8 mouse cellular contexts compared by ENCODE assay signal in genomic region chr11:43493815-43494409, GRCm38 (mm10). TPM values are rescaled to one million over a fixed set of nuclear protein-coding genes. Genes with fewer than 3 reads are reported as not detected.
DNase-seq lines count a peak whose midpoint lies in the region; ATAC-seq and TF ChIP-seq lines count a peak whose summit lies in the region.

No protein-coding gene starts in this region.

- peaks cover 4% of the 10 kb centered on the region for H3K9me3 ChIP-seq in CH12.LX (replicated peaks; ENCODE audit: low read length)
- H3K9me3 ChIP-seq in forebrain, embryonic 10.5 days = peaks cover 6% of the 10 kb centered on the region; the same call in 1 of the 2 replicates
- H3K9me3 ChIP-seq in heart, embryonic 15.5 days (replicated peaks) = no peaks in the 10 kb centered on the region
- no peaks in the 10 kb centered on the region for H3K9me3 ChIP-seq in liver, embryonic 14.5 days (ENCODE audit: control insufficient read depth, low read length)
- H3K9me3 ChIP-seq in neural tube, embryonic 13.5 days = peaks cover 7% of the 10 kb centered on the region; the same call in 1 of the 2 replicates

- TF ChIP-seq EP300 in CH12.LX (IDR thresholded peaks at IDR 0.05; ENCODE audit: low read length) = no peak
- no peak for TF ChIP-seq EP300 in liver, embryonic 14.5 days (IDR thresholded peaks at IDR 0.05; ENCODE audit: low read depth)

- peak; percentile 79 to 97 for TF ChIP-seq CTCF in CH12.LX (conservative IDR thresholded peaks at IDR 0.05 in 1 of 2, IDR thresholded peaks at IDR 0.05 in 1 of 2; ENCODE audit: low read depth in 2 of 2, low read length in 2 of 2)
- TF ChIP-seq CTCF in brain, embryonic 14.5 days (IDR thresholded peaks at IDR 0.05; ENCODE audit: borderline replicate concordance, extremely low read depth, insufficient read depth, insufficient read length) = peak; percentile 93
- peak; percentile 88 for TF ChIP-seq CTCF in liver, embryonic 14.5 days (IDR thresholded peaks at IDR 0.05; ENCODE audit: low read depth)

- DNase-seq in CH12.LX (ENCODE audit: extremely low read depth) = peak; percentile 84
- peak; percentile 93 for DNase-seq in brain, embryonic 14.5 days (ENCODE audit: low read depth)
- peak; percentile 80 for DNase-seq in forebrain, embryonic 10.5 days (ENCODE audit: extremely low spot score, low spot score)
- DNase-seq in kidney, postnatal 25 days = peak; percentile 58 to 75
- DNase-seq in liver, embryonic 14.5 days (ENCODE audit: low read depth in 3 of 3, low spot score in 3 of 3) = peak; percentile 20 to 27 (median 26)
- peak; percentile 31 to 35 for DNase-seq in thymus, adult 18-20 months

- dilution Hi-C loops in CH12.LX (cut with MboI; ENCODE audit: extremely low pct_ligation_motif_present, extremely low pct_unique_long_range_greater_than_20kb, low sequenced_read_pairs) = no loop called here

- H3K27me3 ChIP-seq in CH12.LX (replicated peaks) = peaks cover 8% of the 10 kb centered on the region
- no peaks in the 10 kb centered on the region for H3K27me3 ChIP-seq in forebrain, embryonic 10.5 days (ENCODE audit: poor library complexity, severe bottlenecking)
- no peaks in the 10 kb centered on the region for H3K27me3 ChIP-seq in heart, embryonic 15.5 days
- no peaks in the 10 kb centered on the region for H3K27me3 ChIP-seq in liver, embryonic 14.5 days (ENCODE audit: control insufficient read depth, insufficient read depth, low read length)
- no peaks in the 10 kb centered on the region for H3K27me3 ChIP-seq in neural tube, embryonic 13.5 days

- H3K4me2 ChIP-seq in CH12.LX (ENCODE audit: insufficient read depth, low read depth, poor library complexity, severe bottlenecking) = peak overlapping the region; percentile 30; the same call in 1 of the 2 replicates
- no peak overlapping the region for H3K4me2 ChIP-seq in heart, embryonic 15.5 days
- no peak overlapping the region for H3K4me2 ChIP-seq in liver, embryonic 14.5 days (ENCODE audit: low read depth)
- H3K4me2 ChIP-seq in neural tube, embryonic 13.5 days = no peak overlapping the region

- TF ChIP-seq POLR2A in CH12.LX (IDR thresholded peaks at IDR 0.05; ENCODE audit: low read depth, low read length) = no peak
- no peak for TF ChIP-seq POLR2A in brain, embryonic 14.5 days (IDR thresholded peaks at IDR 0.05; ENCODE audit: borderline replicate concordance, extremely low read depth, insufficient read depth, insufficient read length, poor library complexity, severe bottlenecking)

- H3K9ac ChIP-seq in CH12.LX (ENCODE audit: insufficient read depth, low read depth) = no peak overlapping the region
- H3K9ac ChIP-seq in heart, embryonic 15.5 days = no peak overlapping the region
- H3K9ac ChIP-seq in liver, embryonic 14.5 days (replicated peaks) = no peak overlapping the region
- 0 out of 2 replicates have a peak overlapping the region, but pooled peaks have one; percentile 18 for H3K9ac ChIP-seq in neural tube, embryonic 13.5 days

- 18% methylated on average over 6 of the region's 6 CpGs for WGBS in forebrain, embryonic 10.5 days
- whole genome bisulfite sequencing in heart, embryonic 15.5 days = 22% methylated on average over 6 of the region's 6 CpGs
- WGBS in liver, embryonic 14.5 days (ENCODE audit: insufficient replicate concordance) = 17% methylated on average over 6 of the region's 6 CpGs
- WGBS in neural tube, embryonic 13.5 days = 22% methylated on average over 6 of the region's 6 CpGs

- in situ Hi-C loops in CH12.LX (cut with MboI; ENCODE audit: low pct_ligation_motif_present, low pct_unique_long_range_greater_than_20kb, low sequenced_read_pairs) = loop anchor here (5.0 kb wide), 1 partner anchor 93 kb away; the partner anchor contains the start of gene 4933415A04Rik

- peak; percentile 94 for TF ChIP-seq RAD21 in CH12.LX (IDR thresholded peaks at IDR 0.05; ENCODE audit: low read depth, low read length)

- no peaks in the 10 kb centered on the region for H3K79me2 ChIP-seq in CH12.LX (replicated peaks; ENCODE audit: control insufficient read depth, extremely low read depth, insufficient read depth, poor library complexity, severe bottlenecking)

- H3K4me3 ChIP-seq in CH12.LX (replicated peaks in 1 of 3; ENCODE audit: low read depth in 2 of 3, low read length in 2 of 3, poor library complexity in 1 of 3) = no peak overlapping the region
- H3K4me3 ChIP-seq in forebrain, embryonic 10.5 days = no peak overlapping the region
- no peak overlapping the region for H3K4me3 ChIP-seq in heart, embryonic 15.5 days
- no peak overlapping the region for H3K4me3 ChIP-seq in liver, embryonic 14.5 days (ENCODE audit: insufficient read depth in 1 of 2, low read depth in 2 of 2, low read length in 2 of 2)
- H3K4me3 ChIP-seq in neural tube, embryonic 13.5 days = no peak overlapping the region

- H3K27ac ChIP-seq in CH12.LX (ENCODE audit: insufficient read depth, low read depth) = no peak overlapping the region
- peak overlapping the region; percentile 75 for H3K27ac ChIP-seq in forebrain, embryonic 10.5 days
- H3K27ac ChIP-seq in heart, embryonic 15.5 days = no peak overlapping the region
- H3K27ac ChIP-seq in liver, embryonic 14.5 days = no peak overlapping the region
- peak overlapping the region; percentile 38; the same call in 1 of the 2 replicates for H3K27ac ChIP-seq in neural tube, embryonic 13.5 days (replicated peaks)

- 0 out of 2 replicates have a peak, but pooled peaks have one; percentile 25 for ATAC-seq in heart, embryonic 15.5 days (replicated peaks; ENCODE audit: insufficient number of reproducible peaks, insufficient read depth, low FRiP score, low read depth)
- ATAC-seq in liver, embryonic 14.5 days (ENCODE audit: insufficient read depth) = no peak
- ATAC-seq in neural tube, embryonic 13.5 days (ENCODE audit: low read depth) = peak; percentile 85

- H3K4me1 ChIP-seq in CH12.LX (ENCODE audit: control insufficient read depth in 1 of 2, insufficient read depth in 2 of 2) = no peaks in the 10 kb centered on the region
- H3K4me1 ChIP-seq in forebrain, embryonic 10.5 days = peaks cover 14% of the 10 kb centered on the region
- H3K4me1 ChIP-seq in heart, embryonic 15.5 days (replicated peaks) = peaks cover 8% of the 10 kb centered on the region
- H3K4me1 ChIP-seq in liver, embryonic 14.5 days (replicated peaks; ENCODE audit: control insufficient read depth in 2 of 2, insufficient read depth in 2 of 2, low read length in 1 of 2) = no peaks in the 10 kb centered on the region
- H3K4me1 ChIP-seq in neural tube, embryonic 13.5 days (replicated peaks) = no peaks in the 10 kb centered on the region; the same call in 1 of the 2 replicates

- H3K36me3 ChIP-seq in CH12.LX (replicated peaks in 1 of 2; ENCODE audit: control insufficient read depth in 1 of 2, insufficient read depth in 1 of 2, low read length in 1 of 2) = no peaks in the 10 kb centered on the region
- H3K36me3 ChIP-seq in forebrain, embryonic 10.5 days (replicated peaks) = no peaks in the 10 kb centered on the region
- H3K36me3 ChIP-seq in heart, embryonic 15.5 days = no peaks in the 10 kb centered on the region
- H3K36me3 ChIP-seq in liver, embryonic 14.5 days (replicated peaks; ENCODE audit: control insufficient read depth, insufficient read depth, low read depth) = no peaks in the 10 kb centered on the region
- H3K36me3 ChIP-seq in neural tube, embryonic 13.5 days = no peaks in the 10 kb centered on the region

TF ChIP-seq in CH12.LX, 34 proteins besides CTCF, POLR2A, EP300 and RAD21:
- TF ChIP-seq ELF1 (IDR thresholded peaks at IDR 0.05; ENCODE audit: low read depth, low read length) (peak; percentile 16; the same call in 1 of the 2 replicates), SMC3 (IDR thresholded peaks at IDR 0.05; ENCODE audit: low read depth, low read length) (peak; percentile 86), ZC3H11A (IDR thresholded peaks at IDR 0.05; ENCODE audit: low read depth, low read length) (peak; percentile 58; the same call in 1 of the 2 replicates), MAZ (IDR thresholded peaks at IDR 0.05; ENCODE audit: low read depth, low read length) (peak; percentile 90), CHD2 (IDR thresholded peaks at IDR 0.05; ENCODE audit: low read length) (0 out of 2 replicates have a peak, but pooled peaks have one; percentile 18), IRF4 (IDR thresholded peaks at IDR 0.05; ENCODE audit: low read depth, low read length) (peak; percentile 26; the same call in 1 of the 2 replicates), SIN3A (IDR thresholded peaks at IDR 0.05; ENCODE audit: low read length) (no peak), CHD1 (IDR thresholded peaks at IDR 0.05; ENCODE audit: low read depth, low read length) (no peak), MEF2A (IDR thresholded peaks at IDR 0.05; ENCODE audit: borderline replicate concordance, low read depth, low read length) (peak; percentile 30; the same call in 1 of the 2 replicates), NELFE (IDR thresholded peaks at IDR 0.05; ENCODE audit: low read depth, low read length) (no peak)

RNA-seq across cellular contexts. Expression of gene C1qtnf2, which starts 19.8 kb away (rescaled TPM):
- total RNA-seq in CH12.LX (2012; rRNA removed) (not detected in 2 replicates), CH12.LX (2014; rRNA removed) (not detected in 2 replicates)
- not detected in 2 replicates for polyA plus RNA-seq in CH12.LX (2012; ENCODE audit: insufficient read length, low read depth)
- 5.0 and 7.2 TPM in 2 replicates for polyA plus RNA-seq in brain, embryonic 14.5 days (2012; rRNA removed)
- 0.71 and 1.2 TPM in 2 replicates for polyA plus RNA-seq in forebrain, embryonic 10.5 days (2016; fragmentation: Nextera tagmentation; extraction: Ambion mirVana)
- polyA plus RNA-seq in heart, embryonic 15.5 days (2015; fragmentation: Nextera tagmentation; extraction: Ambion mirVana) = 6.4 and 8.1 TPM in 2 replicates
- 0.18 and 0.41 TPM in 2 replicates for polyA plus RNA-seq in liver, embryonic 14.5 days (2012; rRNA removed)
- 0.20 and 0.32 TPM in 2 replicates for polyA plus RNA-seq in liver, embryonic 14.5 days (2014; fragmentation: Nextera tagmentation; extraction: Ambion mirVana)
- 12.5 and 12.8 TPM in 2 replicates for polyA plus RNA-seq in neural tube, embryonic 13.5 days (2015; fragmentation: Nextera tagmentation; extraction: Ambion mirVana)

RNA-seq across cellular contexts. Expression of gene Ccnjl, which starts 34.7 kb away (rescaled TPM):
- not detected in 2 replicates for total RNA-seq in CH12.LX (2012; rRNA removed)
- total RNA-seq in CH12.LX (2014; rRNA removed) = not detected in 2 replicates
- not detected in 2 replicates for polyA plus RNA-seq in CH12.LX (2012; ENCODE audit: insufficient read length, low read depth)
- polyA plus RNA-seq in brain, embryonic 14.5 days (2012; rRNA removed) = 6.2 and 8.2 TPM in 2 replicates
- polyA plus RNA-seq in forebrain, embryonic 10.5 days (2016; fragmentation: Nextera tagmentation; extraction: Ambion mirVana) = 34.8 and 36.9 TPM in 2 replicates
- 20.2 and 21.0 TPM in 2 replicates for polyA plus RNA-seq in heart, embryonic 15.5 days (2015; fragmentation: Nextera tagmentation; extraction: Ambion mirVana)
- polyA plus RNA-seq in liver, embryonic 14.5 days (2012; rRNA removed) = 0.79 and 0.91 TPM in 2 replicates
- polyA plus RNA-seq in liver, embryonic 14.5 days (2014; fragmentation: Nextera tagmentation; extraction: Ambion mirVana) = 1.2 and 1.5 TPM in 2 replicates
- 20.9 and 26.7 TPM in 2 replicates for polyA plus RNA-seq in neural tube, embryonic 13.5 days (2015; fragmentation: Nextera tagmentation; extraction: Ambion mirVana)

Comparison
In these comparisons a context has a peak if more than half of its experiments do, and no peak if none do; other contexts are left out.
1. DNase-seq: peak in every context shown above with its lines; median percentile 93 in brain, embryonic 14.5 days; 84 in CH12.LX; 80 in forebrain, embryonic 10.5 days; 66 in kidney, postnatal 25 days; 33 in thymus, adult 18-20 months; 26 in liver, embryonic 14.5 days.
2. H3K27ac ChIP-seq: peak in forebrain, embryonic 10.5 days (single experiment) and neural tube, embryonic 13.5 days (single experiment); none in CH12.LX (single experiment), heart, embryonic 15.5 days (single experiment) and liver, embryonic 14.5 days (single experiment).
3. Peak in every context shown above with its lines, with median percentiles within 50 percentile points of each other: CTCF ChIP-seq.